Mouse (Mus musculus): Measurements from ENCODE around the gene Ctrl. TPM values are rescaled to one million over a fixed set of nuclear protein-coding genes. Genes with fewer than 3 reads are reported as not detected.
"Not testable (repeated sequence)": the region's sequence is repeated elsewhere in the genome, so short reads cannot be mapped to it uniquely, and the experiment has no call there.

The Ctrl gene
- polyA plus RNA-seq (2014; fragmentation: Nextera tagmentation; extraction: Ambion mirVana) = 1.5 and 2.0 TPM in 2 replicates

GRCm38 (mm10) chr8:105933762-105934161, at the start of gene Ctrl:
Ctrl (minus strand) TSS chr8:105933862.
- no peak for ATAC-seq (ENCODE audit: low FRiP score, low TSS enrichment)
- WGBS = 91% methylated on average over 2 of the region's 2 CpGs

GRCm38 (mm10) chr8:105983406-105983805, 49.7 kb upstream of the Ctrl start:
- not testable (repeated sequence) for H3K4me3 ChIP-seq (ENCODE audit: low read length); H3K9ac ChIP-seq (ENCODE audit: low read depth, low read length); ATAC-seq (ENCODE audit: low FRiP score, low TSS enrichment); H3K36me3 ChIP-seq (ENCODE audit: control insufficient read depth, insufficient read depth, low read length); H3K27me3 ChIP-seq (ENCODE audit: control insufficient read depth, insufficient read depth, low read length); H3K4me2 ChIP-seq (replicated peaks; ENCODE audit: low read depth, low read length); H3K9me3 ChIP-seq (ENCODE audit: control insufficient read depth, low read length); H3K27ac ChIP-seq (ENCODE audit: low read depth, low read length); H3K4me1 ChIP-seq (ENCODE audit: control insufficient read depth, insufficient read depth, low read length)
- 79% methylated on average over 11 of the region's 11 CpGs for WGBS

More at GRCm38 (mm10) chr8:105933762-105934161, at the start of gene Ctrl:
- peaks cover 31% of the 10 kb centered on the region for H3K36me3 ChIP-seq (ENCODE audit: control insufficient read depth, insufficient read depth, low read length)
- no peak within 1 kb of the TSS for H3K27ac ChIP-seq (ENCODE audit: low read depth, low read length)
- no peaks in the 10 kb centered on the region for H3K27me3 ChIP-seq (ENCODE audit: control insufficient read depth, insufficient read depth, low read length)
- no peaks in the 10 kb centered on the region for H3K9me3 ChIP-seq (ENCODE audit: control insufficient read depth, low read length)
- no peak within 1 kb of the TSS for H3K9ac ChIP-seq (ENCODE audit: low read depth, low read length)
- H3K4me3 ChIP-seq (ENCODE audit: low read length) = no peak within 1 kb of the TSS
- H3K4me2 ChIP-seq (replicated peaks; ENCODE audit: low read depth, low read length) = no peak within 1 kb of the TSS
- H3K4me1 ChIP-seq (ENCODE audit: control insufficient read depth, insufficient read depth, low read length) = peaks cover 11% of the 10 kb centered on the region

GRCm38 (mm10) chr8:105981146-105981545, 47.5 kb upstream of the Ctrl start:
- 89% methylated on average over 1 of the region's 1 CpGs for WGBS
- H3K9ac ChIP-seq (ENCODE audit: low read depth, low read length) = no peak overlapping the region
- no peak for ATAC-seq (ENCODE audit: low FRiP score, low TSS enrichment)

GRCm38 (mm10) chr8:105979325-105979724, 45.7 kb upstream of the Ctrl start, which contains the start of gene Dpep3:
Dpep3 (minus strand) TSS chr8:105979429.
- ATAC-seq (ENCODE audit: low FRiP score, low TSS enrichment) = no peak
- Histone ChIP-seq H3K27ac (ENCODE audit: low read depth, low read length) (no peak within 1 kb of the TSS), H3K9ac (ENCODE audit: low read depth, low read length) (no peak within 1 kb of the TSS), H3K27me3 (ENCODE audit: control insufficient read depth, insufficient read depth, low read length) (no peaks in the 10 kb centered on the region), H3K4me2 (replicated peaks; ENCODE audit: low read depth, low read length) (no peak within 1 kb of the TSS), H3K4me3 (ENCODE audit: low read length) (no peak within 1 kb of the TSS), H3K4me1 (ENCODE audit: control insufficient read depth, insufficient read depth, low read length) (no peaks in the 10 kb centered on the region), H3K36me3 (ENCODE audit: control insufficient read depth, insufficient read depth, low read length) (no peaks in the 10 kb centered on the region), H3K9me3 (ENCODE audit: control insufficient read depth, low read length) (no peaks in the 10 kb centered on the region)
- whole genome bisulfite sequencing = 90% methylated on average over 15 of the region's 15 CpGs

More at GRCm38 (mm10) chr8:105981146-105981545, 47.5 kb upstream of the Ctrl start:
- H3K4me2 ChIP-seq (replicated peaks; ENCODE audit: low read depth, low read length) = no peak overlapping the region
- no peaks in the 10 kb centered on the region for H3K9me3 ChIP-seq (ENCODE audit: control insufficient read depth, low read length)
- no peak overlapping the region for H3K27ac ChIP-seq (ENCODE audit: low read depth, low read length)
- no peak overlapping the region for H3K4me3 ChIP-seq (ENCODE audit: low read length)
- H3K36me3 ChIP-seq (ENCODE audit: control insufficient read depth, insufficient read depth, low read length) = no peaks in the 10 kb centered on the region
- no peaks in the 10 kb centered on the region for H3K4me1 ChIP-seq (ENCODE audit: control insufficient read depth, insufficient read depth, low read length)
- no peaks in the 10 kb centered on the region for H3K27me3 ChIP-seq (ENCODE audit: control insufficient read depth, insufficient read depth, low read length)

- H3K27me3 ChIP-seq (ENCODE audit: control insufficient read depth, insufficient read depth, low read length) = no peaks in the 10 kb centered on the region
- WGBS = 70% methylated on average over 7 of the region's 7 CpGs
- no peaks in the 10 kb centered on the region for H3K36me3 ChIP-seq (ENCODE audit: control insufficient read depth, insufficient read depth, low read length)
- no peak overlapping the region for H3K9ac ChIP-seq (ENCODE audit: low read depth, low read length)
- no peaks in the 10 kb centered on the region for H3K4me1 ChIP-seq (ENCODE audit: control insufficient read depth, insufficient read depth, low read length)
- H3K4me2 ChIP-seq (replicated peaks; ENCODE audit: low read depth, low read length) = no peak overlapping the region
- H3K27ac ChIP-seq (ENCODE audit: low read depth, low read length) = no peak overlapping the region
- H3K4me3 ChIP-seq (ENCODE audit: low read length) = no peak overlapping the region
- no peaks in the 10 kb centered on the region for H3K9me3 ChIP-seq (ENCODE audit: control insufficient read depth, low read length)
- no peak for ATAC-seq (ENCODE audit: low FRiP score, low TSS enrichment)
Measured at GRCm38 (mm10) chr8:105975363-105975762, 41.7 kb upstream of the Ctrl start.

GRCm38 (mm10) chr8:105971019-105971720, 37.5 kb upstream of the Ctrl start:
- Histone ChIP-seq H3K4me3 (ENCODE audit: low read length) (no peak overlapping the region), H3K4me1 (ENCODE audit: control insufficient read depth, insufficient read depth, low read length) (no peaks in the 10 kb centered on the region), H3K4me2 (replicated peaks; ENCODE audit: low read depth, low read length) (no peak overlapping the region), H3K9ac (ENCODE audit: low read depth, low read length) (no peak overlapping the region), H3K36me3 (ENCODE audit: control insufficient read depth, insufficient read depth, low read length) (no peaks in the 10 kb centered on the region), H3K27ac (ENCODE audit: low read depth, low read length) (no peak overlapping the region), H3K9me3 (ENCODE audit: control insufficient read depth, low read length) (no peaks in the 10 kb centered on the region), H3K27me3 (ENCODE audit: control insufficient read depth, insufficient read depth, low read length) (no peaks in the 10 kb centered on the region)
- 74% methylated on average over 8 of the region's 8 CpGs for WGBS
- no peak for ATAC-seq (ENCODE audit: low FRiP score, low TSS enrichment)

GRCm38 (mm10) chr8:105969367-105969766, 35.7 kb upstream of the Ctrl start:
- Histone ChIP-seq H3K4me1 (ENCODE audit: control insufficient read depth, insufficient read depth, low read length) (peaks cover 9% of the 10 kb centered on the region), H3K4me3 (ENCODE audit: low read length) (no peak overlapping the region), H3K9ac (ENCODE audit: low read depth, low read length) (no peak overlapping the region), H3K9me3 (ENCODE audit: control insufficient read depth, low read length) (no peaks in the 10 kb centered on the region), H3K27me3 (ENCODE audit: control insufficient read depth, insufficient read depth, low read length) (no peaks in the 10 kb centered on the region), H3K27ac (ENCODE audit: low read depth, low read length) (no peak overlapping the region), H3K36me3 (ENCODE audit: control insufficient read depth, insufficient read depth, low read length) (no peaks in the 10 kb centered on the region), H3K4me2 (replicated peaks; ENCODE audit: low read depth, low read length) (no peak overlapping the region)
- 82% methylated on average over 1 of the region's 1 CpGs for WGBS
- no peak for ATAC-seq (ENCODE audit: low FRiP score, low TSS enrichment)

GRCm38 (mm10) chr8:105966692-105967311, 33.1 kb upstream of the Ctrl start:
- H3K9me3 ChIP-seq (ENCODE audit: control insufficient read depth, low read length) = no peaks in the 10 kb centered on the region
- no peaks in the 10 kb centered on the region for H3K27me3 ChIP-seq (ENCODE audit: control insufficient read depth, insufficient read depth, low read length)
- H3K27ac ChIP-seq (ENCODE audit: low read depth, low read length) = no peak overlapping the region
- H3K36me3 ChIP-seq (ENCODE audit: control insufficient read depth, insufficient read depth, low read length) = no peaks in the 10 kb centered on the region
- peak; percentile 33; the same call in 1 of the 2 replicates for ATAC-seq (ENCODE audit: low FRiP score, low TSS enrichment)
- no peak overlapping the region for H3K9ac ChIP-seq (ENCODE audit: low read depth, low read length)
- peak overlapping the region; percentile 83 for H3K4me3 ChIP-seq (ENCODE audit: low read length)
- peak overlapping the region; percentile 78 for H3K4me2 ChIP-seq (replicated peaks; ENCODE audit: low read depth, low read length)
- peaks cover 10% of the 10 kb centered on the region for H3K4me1 ChIP-seq (ENCODE audit: control insufficient read depth, insufficient read depth, low read length)
- WGBS = 7% methylated on average over 19 of the region's 19 CpGs

GRCm38 (mm10) chr8:105965905-105966341, 32.3 kb upstream of the Ctrl start, which contains the start of gene Slc12a4:
Slc12a4 (minus strand) TSS chr8:105966097.
- Histone ChIP-seq H3K9me3 (ENCODE audit: control insufficient read depth, low read length) (no peaks in the 10 kb centered on the region), H3K27ac (ENCODE audit: low read depth, low read length) (peak within 1 kb of the TSS; percentile 78; the same call in 1 of the 2 replicates), H3K4me1 (ENCODE audit: control insufficient read depth, insufficient read depth, low read length) (peaks cover 10% of the 10 kb centered on the region), H3K9ac (ENCODE audit: low read depth, low read length) (peak within 1 kb of the TSS; percentile 86), H3K27me3 (ENCODE audit: control insufficient read depth, insufficient read depth, low read length) (no peaks in the 10 kb centered on the region), H3K4me3 (ENCODE audit: low read length) (peak within 1 kb of the TSS; percentile 83), H3K4me2 (replicated peaks; ENCODE audit: low read depth, low read length) (peak within 1 kb of the TSS; percentile 78), H3K36me3 (ENCODE audit: control insufficient read depth, insufficient read depth, low read length) (no peaks in the 10 kb centered on the region)
- under 1% methylated on average over 47 of the region's 47 CpGs for WGBS
- ATAC-seq (ENCODE audit: low FRiP score, low TSS enrichment) = peak; percentile 93

Measured in kidney, embryonic 14.5 days (tissue).